Mouse (Mus musculus): ENCODE data around the gene Leng1.
"Not testable (repeated sequence)": the region's sequence is repeated elsewhere in the genome, so short reads cannot be mapped to it uniquely, and the experiment has no call there.

DNA sequence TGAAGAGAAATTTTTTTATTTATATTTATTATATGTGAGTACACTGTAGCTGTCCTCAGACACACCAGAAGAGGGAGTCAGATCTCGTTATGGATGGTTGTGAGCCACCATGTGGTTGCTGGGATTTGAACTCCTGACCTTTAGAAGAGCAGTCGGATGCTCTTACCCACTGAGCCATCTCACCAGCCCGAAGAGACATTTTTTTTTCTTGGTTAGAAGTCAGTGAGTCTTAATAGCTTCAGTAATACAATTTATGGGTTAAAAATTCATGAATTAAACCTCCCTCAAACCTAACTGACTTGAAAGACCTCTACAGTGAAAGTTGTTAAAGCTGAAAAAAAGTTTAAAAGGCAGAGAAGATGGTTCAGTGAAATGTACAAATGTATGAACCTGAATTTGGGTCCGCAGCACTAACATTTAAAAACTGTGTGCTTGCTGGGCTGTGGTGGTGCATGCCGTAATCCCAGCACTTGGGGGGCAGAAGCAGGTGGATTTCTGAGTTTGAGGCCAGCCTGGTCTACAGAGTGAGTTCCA lies 42.9 kb upstream of the Leng1 start:
- TF ChIP-seq CTCF (conservative IDR thresholded peaks at IDR 0.05; ENCODE audit: low read length); NANOG (IDR thresholded peaks at IDR 0.05; ENCODE audit: borderline replicate concordance, low read length); POU5F1 (IDR thresholded peaks at IDR 0.05; ENCODE audit: borderline replicate concordance, low read length): not testable (repeated sequence)

Measured in E14TG2a.4 (cell line).